Mouse (Mus musculus) mouse embryonic stem cell (cell line): ENCODE measurements around the gene Fra10ac1.

Experiments
- in situ Hi-C, 2 experiments: fragments of 300-500 bp; cut with MboI; formaldehyde crosslinking; loops; 1 replicate in 1 of 2; 3 replicates in 1 of 2; pipeline ENCODE4 v1.14.3; 2019 to 2020; ENCODE audit warnings: low sequenced_read_pairs in 2 of 2, low pct_unique_long_range_greater_than_20kb in 1 of 2, mixed read lengths in 1 of 2; ENCODE audit not compliant: unreplicated experiment in 1 of 2

The Fra10ac1 gene

GRCm38 (mm10) chr19:38237834-38238212 is 13.9 kb upstream of the Fra10ac1 start:
- in situ Hi-C loops: loop anchor here in 1 of 2 experiments (10.0 kb wide), 2 partner anchors 107 to 177 kb away; no protein-coding TSS in a partner anchor

- in situ Hi-C loops: loop anchor here in 1 of 2 experiments (10.0 kb wide), 2 partner anchors 108 to 178 kb away; no protein-coding TSS in a partner anchor
These were observed 12.6 kb upstream of the Fra10ac1 start for GRCm38 (mm10) chr19:38236526-38236925.

- in situ Hi-C loops: loop anchor here in 1 of 2 experiments (10.0 kb wide), 2 partner anchors 112 to 182 kb away; no protein-coding TSS in a partner anchor
These were observed 8.6 kb upstream of the Fra10ac1 start for GRCm38 (mm10) chr19:38232516-38232915.

GRCm38 (mm10) chr19:38232087-38232486 is 8.1 kb upstream of the Fra10ac1 start:
- in situ Hi-C loops: loop anchor here in 1 of 2 experiments (10.0 kb wide), 2 partner anchors 113 to 183 kb away; no protein-coding TSS in a partner anchor

- in situ Hi-C loops: no loop called here
These were observed 4.7 kb upstream of the Fra10ac1 start for GRCm38 (mm10) chr19:38228699-38229098.

GRCm38 (mm10) chr19:38224685-38225060 is 717 bp upstream of the Fra10ac1 start:
- in situ Hi-C loops: loop anchor here in 1 of 2 experiments (25.0 kb wide), 1 partner anchor 538 kb away; no protein-coding TSS in a partner anchor

GRCm38 (mm10) chr19:38223356-38223904 is 526 bp downstream of the Fra10ac1 start:
- in situ Hi-C loops: loop anchor here in 1 of 2 experiments (25.0 kb wide), 1 partner anchor 539 kb away; no protein-coding TSS in a partner anchor

- in situ Hi-C loops: loop anchor here in 1 of 2 experiments (25.0 kb wide), 1 partner anchor 545 kb away; no protein-coding TSS in a partner anchor
These were observed 6.3 kb downstream of the Fra10ac1 start for GRCm38 (mm10) chr19:38217696-38218095.

GRCm38 (mm10) chr19:38206669-38207068 is 17.3 kb downstream of the Fra10ac1 start:
- in situ Hi-C loops: loop anchor here in 1 of 2 experiments (25.0 kb wide), 1 partner anchor 556 kb away; no protein-coding TSS in a partner anchor

GRCm38 (mm10) chr19:38198731-38199130 is 25.2 kb downstream of the Fra10ac1 start:
- in situ Hi-C loops: no loop called here

- in situ Hi-C loops: no loop called here
These were observed 28.7 kb downstream of the Fra10ac1 start for GRCm38 (mm10) chr19:38195245-38195644.

- in situ Hi-C loops: no loop called here
These were observed 32.5 kb downstream of the Fra10ac1 start for GRCm38 (mm10) chr19:38191446-38191845.

- in situ Hi-C loops: no loop called here
These were observed 33.4 kb downstream of the Fra10ac1 start for GRCm38 (mm10) chr19:38190606-38191005.

- in situ Hi-C loops: no loop called here
These were observed 36.6 kb downstream of the Fra10ac1 start for GRCm38 (mm10) chr19:38187345-38187680.

GRCm38 (mm10) chr19:38186631-38187344 is 37.2 kb downstream of the Fra10ac1 start:
- in situ Hi-C loops: no loop called here

- in situ Hi-C loops: no loop called here
These were observed 44.3 kb downstream of the Fra10ac1 start for GRCm38 (mm10) chr19:38179675-38180074.

GRCm38 (mm10) chr19:38164633-38165032 is 59.3 kb downstream of the Fra10ac1 start:
- in situ Hi-C loops: loop anchor here in 1 of 2 experiments (25.0 kb wide), 1 partner anchor 202 kb away; no protein-coding TSS in a partner anchor

- in situ Hi-C loops: loop anchor here in 1 of 2 experiments (25.0 kb wide), 1 partner anchor 200 kb away; no protein-coding TSS in a partner anchor
These were observed 62.2 kb downstream of the Fra10ac1 start for GRCm38 (mm10) chr19:38161648-38162354.

- in situ Hi-C loops: loop anchor here in 1 of 2 experiments (25.0 kb wide), 1 partner anchor 194 kb away; no protein-coding TSS in a partner anchor
These were observed 67.7 kb downstream of the Fra10ac1 start for GRCm38 (mm10) chr19:38156243-38156642.
